Mouse (Mus musculus): ENCODE measurements at regions not wholly inside any gene's neighbourhood (a gene's known extent, or its start where the extent isn't known, plus 50 kb on each side); places are given as distances from the start of the nearest gene placed in this dataset.

DNA sequence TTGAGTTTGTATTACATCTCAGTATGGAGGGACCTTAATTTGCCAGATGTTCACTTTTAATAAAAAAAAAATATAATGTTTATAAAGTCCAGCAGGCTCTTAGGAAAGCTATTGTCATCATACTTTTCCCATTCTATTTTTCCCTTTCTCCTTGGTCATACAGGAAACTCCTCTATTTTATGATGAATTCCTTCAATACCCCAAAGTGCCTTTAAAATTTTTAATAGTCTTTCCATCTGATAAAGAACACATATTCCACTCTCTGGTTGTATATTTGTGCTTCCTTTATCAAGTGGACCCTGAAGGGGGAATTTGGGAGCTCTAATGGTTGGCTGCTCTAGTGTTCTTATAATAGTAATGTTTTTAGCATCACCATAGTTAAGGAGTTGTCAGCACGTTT is 2253.8 kb upstream of the Pcdh20 start:
- no peak for DNase-seq (ENCODE audit: low read depth, low spot score)

DNA sequence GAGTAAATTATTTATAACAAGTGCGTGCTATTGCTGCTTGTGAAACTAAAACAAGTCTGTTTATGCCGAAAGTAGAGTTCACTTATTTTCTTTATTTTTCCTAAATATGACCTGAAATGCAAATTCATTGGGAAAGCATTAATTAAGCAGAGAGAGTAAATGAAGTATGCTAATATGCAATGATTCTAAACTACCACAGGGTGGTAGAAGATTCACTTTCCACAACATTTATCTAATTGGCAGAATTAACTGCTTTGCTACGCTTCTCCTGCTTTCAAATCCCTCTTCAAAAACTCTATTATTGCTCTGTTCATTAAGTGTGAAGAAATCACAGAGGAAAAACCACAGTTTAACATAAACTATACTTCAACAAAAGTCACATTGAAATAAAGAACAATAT is 2209.2 kb upstream of the Pcdh20 start:
- DNase-seq (ENCODE audit: low read depth, low spot score), result peak; percentile 11

DNA sequence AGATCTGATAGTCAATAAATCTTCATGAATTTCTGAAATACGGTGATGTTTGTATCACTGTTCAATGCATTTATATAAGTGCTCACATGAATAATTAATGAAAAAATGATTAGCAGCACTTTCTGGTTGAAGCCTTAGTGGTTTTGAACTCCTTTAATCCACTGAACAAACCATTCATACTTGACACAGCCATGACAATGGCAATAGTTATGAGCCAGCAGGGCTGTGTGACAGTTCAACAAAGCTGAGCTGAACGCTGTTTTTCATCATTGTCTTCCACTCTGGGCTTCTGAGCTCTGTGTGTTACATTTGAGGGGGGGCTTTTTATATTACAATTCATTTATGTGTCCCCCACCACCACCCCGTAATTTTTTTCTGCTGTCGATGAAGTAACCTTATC is 2199.2 kb upstream of the Pcdh20 start:
- DNase-seq (ENCODE audit: low read depth, low spot score), result no peak
